Mouse (Mus musculus): ENCODE data around the gene Slc12a1. TPM values are rescaled to one million over a fixed set of nuclear protein-coding genes. Genes with fewer than 3 reads are reported as not detected.
"Not testable (repeated sequence)": the region's sequence is repeated elsewhere in the genome, so short reads cannot be mapped to it uniquely, and the experiment has no call there.

Gene Slc12a1
- not detected for total RNA-seq (2021)
- not detected in 2 replicates for polyA plus RNA-seq (2012; rRNA removed)
- long read RNA-seq = 0 reads

- DNase-seq = no peak
Measured at GRCm38 (mm10) chr2:125152388-125152787, at the start of gene Slc12a1. Gene Slc12a1, plus strand, starts transcription at chr2:125152505.

GRCm38 (mm10) chr2:125104491-125104890, 47.8 kb upstream of the Slc12a1 start:
- DNase-seq = not testable (repeated sequence)

- not testable (repeated sequence) for DNase-seq
Measured at GRCm38 (mm10) chr2:125106536-125106935, 45.8 kb upstream of the Slc12a1 start.

GRCm38 (mm10) chr2:125119381-125120110, 32.8 kb upstream of the Slc12a1 start:
- DNase-seq = no peak

- DNase-seq = no peak
Measured at GRCm38 (mm10) chr2:125122288-125122623, 30.0 kb upstream of the Slc12a1 start.

GRCm38 (mm10) chr2:125122624-125123476, 29.5 kb upstream of the Slc12a1 start:
- DNase-seq = peak; percentile 80

- DNase-seq = peak; percentile 87
Measured at GRCm38 (mm10) chr2:125123477-125123852, 28.8 kb upstream of the Slc12a1 start, which contains the start of gene Myef2. Gene Myef2, minus strand, starts transcription at chr2:125123661.

GRCm38 (mm10) chr2:125125824-125126223, 26.5 kb upstream of the Slc12a1 start:
- no peak for DNase-seq

- DNase-seq = no peak
Measured at GRCm38 (mm10) chr2:125126792-125127191, 25.5 kb upstream of the Slc12a1 start.

GRCm38 (mm10) chr2:125134113-125134512, 18.2 kb upstream of the Slc12a1 start:
- no peak for DNase-seq

- peak; percentile 81 for DNase-seq
Measured at GRCm38 (mm10) chr2:125135903-125136811, 16.1 kb upstream of the Slc12a1 start, which contains the start of gene Ctxn2. Gene Ctxn2, plus strand, starts transcription at chr2:125136692.

- no peak for DNase-seq
Measured at GRCm38 (mm10) chr2:125136846-125137245, 15.5 kb upstream of the Slc12a1 start.

GRCm38 (mm10) chr2:125142336-125142735, 10.0 kb upstream of the Slc12a1 start:
- no peak for DNase-seq

GRCm38 (mm10) chr2:125154294-125154693, 2.0 kb downstream of the Slc12a1 start:
- no peak for DNase-seq

GRCm38 (mm10) chr2:125155504-125155903, 3.2 kb downstream of the Slc12a1 start:
- DNase-seq = no peak

- DNase-seq = no peak
Measured at GRCm38 (mm10) chr2:125162012-125162470, 9.7 kb downstream of the Slc12a1 start.

- DNase-seq = no peak
Measured at GRCm38 (mm10) chr2:125178225-125178798, 26.0 kb downstream of the Slc12a1 start.

GRCm38 (mm10) chr2:125187904-125188303, 35.6 kb downstream of the Slc12a1 start:
- DNase-seq = no peak

- DNase-seq = peak; percentile 30
Measured at GRCm38 (mm10) chr2:125189197-125189596, 36.9 kb downstream of the Slc12a1 start.

- DNase-seq = no peak
Measured at GRCm38 (mm10) chr2:125192905-125193304, 40.6 kb downstream of the Slc12a1 start.

- no peak for DNase-seq
Measured at GRCm38 (mm10) chr2:125196771-125197170, 44.5 kb downstream of the Slc12a1 start.

Data from adrenal gland, adult 2 months (tissue).